Mouse (Mus musculus) Muller cell, postnatal 12 days (primary cell): ENCODE data around the gene Gm10024.
"Not testable (repeated sequence)": the region's sequence is repeated elsewhere in the genome, so short reads cannot be mapped to it uniquely, and the experiment has no call there.

ENCODE experiments used
- DNase-seq: peaks from one replicate; pipeline ENCODE4 v3.0.0-alpha.2; 2015; ENCODE audit errors: inconsistent ontology term

The Gm10024 gene

DNA sequence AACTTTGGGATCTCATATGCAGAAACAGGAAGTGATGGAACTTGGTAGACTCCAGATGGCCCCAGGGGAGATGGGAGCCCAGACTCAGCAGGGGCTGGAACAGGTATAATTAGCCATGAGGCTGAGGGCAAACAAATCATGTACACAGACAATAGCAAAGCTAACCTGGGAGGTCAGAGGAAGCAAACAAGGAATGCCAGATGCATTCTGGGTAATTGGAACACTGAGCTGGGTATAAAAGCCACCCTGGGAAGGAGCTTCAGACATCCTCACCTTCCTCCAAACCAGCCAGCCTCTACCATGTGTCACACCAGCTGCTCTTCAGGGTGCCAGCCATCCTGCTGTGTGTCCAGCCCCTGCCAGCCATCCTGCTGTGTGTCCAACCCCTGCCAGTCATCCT, at the start of gene Gm10024:
Gm10024 (plus strand) TSS at position 301 of the 400 bp plus-strand sequence.
- not testable (repeated sequence) for DNase-seq

- no peak for DNase-seq
Observed at GRCm38 (mm10) chr10:77663949-77664665, 47.1 kb upstream of the Gm10024 start.

DNA sequence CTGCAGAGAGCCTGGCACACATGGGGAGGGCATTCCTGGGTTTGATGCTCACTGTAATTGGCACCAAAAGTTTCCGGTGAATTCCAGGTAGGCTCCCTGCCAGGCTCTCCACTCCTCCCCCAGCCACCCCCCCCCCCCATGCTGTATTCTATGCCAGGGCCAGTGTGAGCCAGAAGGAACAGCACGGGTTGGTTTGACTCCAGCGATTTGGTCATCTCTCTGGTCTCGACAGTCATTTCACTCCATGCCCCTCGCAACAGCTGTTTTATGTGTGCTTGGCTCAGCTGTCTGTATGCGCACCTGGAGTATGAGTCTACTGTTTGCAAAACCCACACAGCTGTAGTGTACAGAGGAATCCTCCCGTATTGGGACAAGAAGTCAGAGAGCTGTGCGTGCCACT, 44.9 kb upstream of the Gm10024 start:
- DNase-seq = peak; percentile 81

GRCm38 (mm10) chr10:77667402-77667801, 43.9 kb upstream of the Gm10024 start:
- peak; percentile 14 for DNase-seq

DNA sequence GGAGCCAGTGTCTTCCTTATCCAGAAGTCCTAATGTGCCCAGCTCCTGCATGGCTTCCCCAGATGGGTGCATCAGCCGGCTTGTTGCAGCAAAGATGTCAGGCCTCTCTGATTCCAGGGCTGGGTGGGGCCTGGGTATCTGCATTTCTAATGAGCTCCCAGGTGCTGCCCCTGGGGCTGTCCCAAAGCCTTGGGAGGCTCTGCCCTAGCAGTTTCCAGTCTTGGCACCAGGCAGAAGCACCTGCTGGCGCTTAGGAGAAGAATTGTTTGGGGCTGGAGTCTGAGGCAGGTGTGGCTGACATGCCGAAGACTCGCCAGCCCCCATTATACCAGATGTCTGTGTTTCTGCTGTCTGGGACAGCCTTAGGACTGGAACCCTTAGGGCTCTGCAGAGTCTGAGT, 40.5 kb upstream of the Gm10024 start:
- DNase-seq = no peak

DNA sequence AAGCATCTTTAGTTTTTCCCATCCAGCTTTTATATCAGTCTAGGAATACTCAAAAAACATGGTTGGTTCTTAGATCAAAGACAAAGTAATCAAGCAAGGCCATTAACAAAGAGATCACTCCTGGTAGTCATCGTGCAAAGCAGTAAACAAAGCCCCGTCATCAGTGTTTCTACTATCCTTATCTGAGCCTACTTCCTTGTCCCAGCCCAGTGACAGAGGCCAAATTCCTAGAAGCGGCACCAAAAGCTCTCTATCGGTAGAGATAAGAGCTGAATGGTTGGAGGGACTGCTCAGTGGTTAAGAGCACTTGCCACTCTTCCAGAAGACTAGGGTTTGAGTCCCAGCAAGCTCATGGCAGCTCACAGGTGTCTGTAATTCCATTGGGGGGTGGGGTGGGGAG, 39.7 kb upstream of the Gm10024 start:
- no peak for DNase-seq

GRCm38 (mm10) chr10:77673765-77674164, 37.5 kb upstream of the Gm10024 start:
- DNase-seq = no peak

DNA sequence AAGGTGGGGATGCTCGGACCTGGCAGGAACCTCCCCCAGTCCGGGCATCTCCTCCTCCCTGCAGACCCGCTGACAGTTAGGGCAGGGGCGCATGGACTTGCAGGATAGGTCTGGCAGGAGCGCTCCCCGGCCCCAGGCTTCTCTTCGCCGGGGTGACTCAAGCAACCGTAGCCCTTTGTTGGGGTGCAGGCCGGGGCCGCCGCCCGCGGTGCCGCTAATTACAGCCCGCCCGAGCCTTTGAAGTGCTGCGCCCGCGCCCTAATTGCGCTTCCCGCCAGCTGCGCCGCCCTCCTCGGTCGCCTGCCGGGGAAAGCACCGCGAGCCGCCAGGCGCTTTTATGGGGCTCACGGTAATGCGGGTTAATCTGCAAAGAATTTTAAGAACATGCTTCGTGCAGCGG, 33.7 kb upstream of the Gm10024 start:
- peak; percentile 76 for DNase-seq

- no peak for DNase-seq
Observed at GRCm38 (mm10) chr10:77682994-77683393, 28.3 kb upstream of the Gm10024 start.

GRCm38 (mm10) chr10:77684181-77684580, 27.1 kb upstream of the Gm10024 start:
- no peak for DNase-seq

DNA sequence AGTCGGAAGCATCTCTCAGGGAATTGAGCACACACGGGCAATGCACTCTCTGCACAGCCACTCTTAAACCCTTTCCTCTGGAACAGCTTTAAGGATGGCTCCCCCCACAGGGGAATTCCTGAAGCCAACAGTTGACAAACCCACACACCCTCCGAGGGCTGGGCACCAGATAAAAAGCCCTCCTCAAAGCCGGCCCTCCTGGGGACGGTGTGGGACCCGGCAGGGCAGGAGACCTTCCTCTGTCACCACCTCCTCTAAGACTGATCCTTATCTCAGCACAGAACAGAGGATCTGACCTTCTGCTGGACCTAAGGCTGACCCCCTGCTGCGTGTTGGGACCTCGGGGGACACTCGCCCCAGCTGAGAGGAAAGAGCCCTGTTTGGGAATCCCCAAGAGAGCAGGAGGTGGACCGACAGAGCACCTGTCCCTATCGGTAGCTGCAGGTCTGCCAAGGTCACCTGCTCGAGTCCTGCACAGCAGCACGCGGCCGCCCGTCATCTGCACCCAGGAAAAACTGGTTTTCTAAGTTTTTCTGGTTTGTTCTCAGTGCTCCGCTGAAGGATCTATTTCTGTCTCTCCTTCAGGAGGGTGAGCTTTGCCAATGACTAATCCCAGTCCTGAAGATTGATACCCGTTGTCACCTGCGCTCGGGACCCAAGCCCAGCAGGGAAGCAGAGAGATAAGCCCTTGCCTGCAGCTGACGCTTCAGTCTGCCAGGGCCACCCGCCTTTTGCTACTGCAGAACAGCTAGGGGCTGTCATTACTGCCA, 25.2 kb upstream of the Gm10024 start, which contains the start of gene Tspear:
Tspear (plus strand) TSS at position 675 of the 770 bp plus-strand sequence.
- DNase-seq = no peak

DNA sequence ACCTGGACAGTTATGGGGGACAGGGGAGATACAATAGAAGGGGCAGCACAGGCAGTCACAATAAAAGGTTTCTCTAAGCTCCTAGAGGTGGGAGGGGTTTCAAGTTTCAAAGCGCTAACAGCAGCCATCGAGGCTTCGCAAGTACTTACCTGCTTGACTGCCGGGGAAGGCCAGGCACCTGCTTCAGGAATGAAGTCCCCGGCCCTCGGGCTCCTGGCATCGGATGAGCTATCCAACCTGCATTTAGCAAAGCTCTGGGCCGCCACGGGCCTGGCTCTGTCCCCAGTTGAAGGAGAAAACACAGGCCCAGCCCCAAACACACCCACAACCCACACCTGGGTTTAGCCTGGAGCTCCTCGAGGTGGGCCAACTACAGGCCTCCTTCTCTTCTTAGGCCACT, 24.2 kb upstream of the Gm10024 start:
- no peak for DNase-seq

GRCm38 (mm10) chr10:77690356-77690807, 20.9 kb upstream of the Gm10024 start, which contains the start of gene Gm19402:
Gm19402 (minus strand) TSS chr10:77690757.
- not testable (repeated sequence) for DNase-seq

DNA sequence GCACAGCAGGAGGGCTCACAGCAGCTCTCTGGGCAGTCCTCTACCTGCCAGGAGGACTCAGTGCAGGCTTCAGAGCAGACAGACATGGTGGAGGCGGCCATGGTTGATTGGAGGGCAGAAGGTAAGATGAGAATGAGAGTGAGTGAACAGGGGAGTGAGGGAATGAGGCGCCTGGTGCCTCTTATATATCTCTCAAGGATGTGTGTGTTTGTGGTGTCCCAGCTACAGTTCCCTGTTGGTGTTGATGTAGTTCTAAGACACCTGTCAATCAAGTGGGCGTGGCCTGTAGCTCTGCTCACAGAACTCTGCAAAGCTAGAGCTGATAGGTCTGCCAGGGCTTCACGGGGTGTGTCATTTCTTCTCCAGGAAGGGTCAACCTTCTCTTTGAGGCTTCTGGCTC, 14.1 kb upstream of the Gm10024 start, which contains the start of gene Gm9508:
Gm9508 (minus strand) TSS at position 101 of the 400 bp plus-strand sequence.
- no peak for DNase-seq

GRCm38 (mm10) chr10:77706326-77706725, 4.9 kb upstream of the Gm10024 start, which contains the start of gene Gm10272:
Gm10272 (plus strand) TSS chr10:77706626.
- no peak for DNase-seq

GRCm38 (mm10) chr10:77709831-77710230, 1.4 kb upstream of the Gm10024 start:
- DNase-seq = no peak

GRCm38 (mm10) chr10:77713734-77714133, 2.5 kb downstream of the Gm10024 start:
- no peak for DNase-seq

GRCm38 (mm10) chr10:77715507-77715906, 4.2 kb downstream of the Gm10024 start, which contains the start of gene Gm10142:
Gm10142 (plus strand) TSS chr10:77715807.
- no peak for DNase-seq

DNA sequence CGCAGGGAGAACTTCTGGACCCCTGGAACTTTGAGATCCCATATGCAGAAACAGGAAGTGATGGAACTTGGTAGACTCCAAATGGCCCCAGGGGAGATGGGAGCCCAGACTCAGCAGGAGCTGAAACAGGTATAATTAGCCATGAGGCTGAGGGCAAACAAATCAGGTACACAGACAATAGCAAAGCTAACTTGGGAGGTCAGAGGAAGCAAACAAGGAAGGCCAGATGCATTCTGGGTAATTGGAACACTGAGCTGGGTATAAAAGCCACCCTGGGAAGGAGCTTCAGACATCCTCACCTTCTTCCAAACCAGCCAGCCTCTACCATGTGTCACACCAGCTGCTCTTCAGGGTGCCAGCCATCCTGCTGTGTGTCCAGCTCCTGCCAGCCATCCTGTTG, 9.0 kb downstream of the Gm10024 start, which contains the start of gene Krtap12-1:
Krtap12-1 (plus strand) TSS at position 301 of the 400 bp plus-strand sequence.
- DNase-seq = not testable (repeated sequence)

DNA sequence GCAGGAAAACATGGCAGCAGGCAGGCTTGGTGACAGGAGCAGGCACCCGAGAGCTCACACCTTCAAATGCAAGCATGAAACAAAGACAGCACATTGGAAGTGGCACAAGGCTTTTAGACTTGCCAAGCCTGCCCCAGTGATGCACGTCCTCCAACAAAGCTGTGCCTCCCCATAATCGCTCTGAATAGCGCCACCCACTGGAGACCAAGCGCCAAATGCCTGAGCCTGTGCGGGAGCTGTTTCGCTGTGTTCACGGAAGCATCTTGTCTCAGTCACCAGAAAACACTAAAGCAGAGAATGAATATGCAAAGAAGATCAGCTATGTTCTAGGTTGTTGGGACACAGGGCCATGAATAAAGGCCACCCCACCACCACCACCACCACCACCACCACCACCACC, 13.6 kb downstream of the Gm10024 start:
- no peak for DNase-seq

DNA sequence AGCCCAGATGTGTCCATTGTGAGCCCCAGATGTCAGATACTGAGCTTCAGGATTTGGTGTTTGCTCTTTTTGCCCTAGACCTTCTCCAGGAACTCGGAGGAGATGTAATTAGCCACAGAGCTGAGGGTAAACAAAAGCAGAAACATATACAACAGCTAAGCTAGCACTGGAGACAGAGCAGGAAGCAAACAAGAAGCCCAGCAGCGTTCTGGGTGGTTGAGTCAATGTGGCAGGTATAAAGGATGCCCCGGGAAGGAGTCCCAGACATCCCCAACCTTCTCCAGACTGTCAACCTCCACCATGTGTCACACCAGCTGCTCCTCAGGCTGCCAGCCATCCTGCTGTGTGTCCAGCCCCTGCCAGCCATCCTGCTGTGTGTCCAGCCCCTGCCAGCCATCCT, 14.9 kb downstream of the Gm10024 start, which contains the start of gene Gm10100:
Gm10100 (plus strand) TSS at position 301 of the 400 bp plus-strand sequence.
- no peak for DNase-seq

DNA sequence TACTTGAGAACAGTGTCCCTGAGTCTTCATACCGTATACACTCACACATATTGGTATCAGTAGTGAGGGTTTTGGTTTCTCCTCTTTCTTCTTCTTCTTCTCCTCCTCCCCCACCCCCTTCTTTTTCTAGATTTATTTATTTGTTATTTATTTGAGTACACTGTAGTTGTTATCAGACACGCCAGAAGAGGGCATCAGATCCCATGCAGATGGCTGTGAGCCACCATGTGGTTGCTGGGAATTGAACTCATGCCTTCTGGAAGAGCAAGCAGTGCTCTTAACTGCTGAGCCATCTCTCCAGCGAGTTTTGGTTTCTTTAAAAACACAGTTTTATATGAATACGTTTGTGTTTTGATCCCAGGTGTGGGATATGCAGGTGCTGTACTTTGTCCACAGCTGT, 17.0 kb downstream of the Gm10024 start:
- DNase-seq = no peak
